Mouse (Mus musculus): Measurements from ENCODE around the gene Prph.

GRCm38 (mm10) chr15:99065557-99066165 is 10.7 kb downstream of the Prph start:
- no peak for TF ChIP-seq POLR2A (IDR thresholded peaks at IDR 0.05; ENCODE audit: borderline replicate concordance, extremely low read depth, insufficient read depth, insufficient read length, poor library complexity, severe bottlenecking)
- no peak for TF ChIP-seq CTCF (IDR thresholded peaks at IDR 0.05; ENCODE audit: borderline replicate concordance, extremely low read depth, insufficient read depth, insufficient read length)

Data from brain, embryonic 14.5 days (tissue).